ENCODE assay signal across 8 mouse cellular contexts in genomic region chr8:122720811-122721640, GRCm38 (mm10). TPM values are rescaled to one million over a fixed set of nuclear protein-coding genes. Genes with fewer than 3 reads are reported as not detected.
DNase-seq lines count a peak whose midpoint lies in the region; ATAC-seq and TF ChIP-seq lines count a peak whose summit lies in the region.

No protein-coding gene starts in this region.

- no peaks in the 10 kb centered on the region for H3K9me3 ChIP-seq in intestine, embryonic 15.5 days
- H3K9me3 ChIP-seq in intestine, postnatal 0 days (ENCODE audit: control insufficient read depth) = no peaks in the 10 kb centered on the region
- no peaks in the 10 kb centered on the region for H3K9me3 ChIP-seq in hindbrain, embryonic 10.5 days

- peak; percentile 69 to 76 for DNase-seq in cerebellum, postnatal 14 days
- no peak for DNase-seq in hindbrain, embryonic 10.5 days (ENCODE audit: low spot score)
- peak; percentile 57 for DNase-seq in lung, postnatal 36 days
- peak; percentile 67 to 76 for DNase-seq in thymus, adult 18-20 months

- 0 out of 2 replicates have a peak, but pooled peaks cover 7% of the 10 kb centered on the region for H3K4me1 ChIP-seq in intestine, embryonic 15.5 days (replicated peaks)
- H3K4me1 ChIP-seq in intestine, postnatal 0 days (replicated peaks; ENCODE audit: control insufficient read depth, insufficient read depth, low read length) = no peaks in the 10 kb centered on the region
- H3K4me1 ChIP-seq in hindbrain, embryonic 10.5 days (replicated peaks) = peaks cover 32% of the 10 kb centered on the region

- WGBS in intestine, embryonic 15.5 days = 66% methylated on average over 14 of the region's 14 CpGs
- 62% methylated on average over 14 of the region's 14 CpGs for WGBS in intestine, postnatal 0 days
- 68% methylated on average over 14 of the region's 14 CpGs for WGBS in hindbrain, embryonic 10.5 days

- TF ChIP-seq CTCF in intestine, postnatal 0 days (IDR thresholded peaks at IDR 0.05; ENCODE audit: low read depth) = no peak

- H3K4me2 ChIP-seq in intestine, embryonic 15.5 days (replicated peaks) = peak overlapping the region; percentile 35; the same call in 1 of the 2 replicates
- no peak overlapping the region for H3K4me2 ChIP-seq in intestine, postnatal 0 days (replicated peaks; ENCODE audit: low read depth)

- H3K27ac ChIP-seq in intestine, embryonic 15.5 days = no peak overlapping the region
- no peak overlapping the region for H3K27ac ChIP-seq in intestine, postnatal 0 days (ENCODE audit: low read depth, low read length)
- peak overlapping the region; percentile 66 for H3K27ac ChIP-seq in hindbrain, embryonic 10.5 days

- H3K4me3 ChIP-seq in intestine, embryonic 15.5 days (replicated peaks) = no peak overlapping the region
- no peak overlapping the region for H3K4me3 ChIP-seq in intestine, postnatal 0 days (ENCODE audit: low read depth, low read length)
- no peak overlapping the region for H3K4me3 ChIP-seq in hindbrain, embryonic 10.5 days

- no peaks in the 10 kb centered on the region for H3K36me3 ChIP-seq in intestine, embryonic 15.5 days
- H3K36me3 ChIP-seq in intestine, postnatal 0 days (ENCODE audit: control insufficient read depth, insufficient read depth) = no peaks in the 10 kb centered on the region
- no peaks in the 10 kb centered on the region for H3K36me3 ChIP-seq in hindbrain, embryonic 10.5 days

- H3K9ac ChIP-seq in intestine, embryonic 15.5 days = no peak overlapping the region
- no peak overlapping the region for H3K9ac ChIP-seq in intestine, postnatal 0 days (ENCODE audit: low read depth, low read length)

- H3K27me3 ChIP-seq in intestine, embryonic 15.5 days (replicated peaks) = peaks cover 27% of the 10 kb centered on the region
- H3K27me3 ChIP-seq in intestine, postnatal 0 days (replicated peaks; ENCODE audit: control insufficient read depth, insufficient read depth, low read length) = peaks cover 24% of the 10 kb centered on the region
- peaks cover 59% of the 10 kb centered on the region for H3K27me3 ChIP-seq in hindbrain, embryonic 10.5 days (ENCODE audit: insufficient read depth, poor library complexity, severe bottlenecking)

- 0 out of 2 replicates have a peak, but pooled peaks have one; percentile 21 for ATAC-seq in intestine, embryonic 15.5 days
- ATAC-seq in intestine, postnatal 0 days = no peak
- no peak for ATAC-seq in inflammation-experienced regulatory T-cells, adult 6 months
- ATAC-seq in activated CD4-positive, CD25-positive, alpha-beta regulatory T cell, adult 4 months = no peak

RNA-seq across cellular contexts. Expression of gene Cbfa2t3, which starts 22.1 kb away (rescaled TPM):
- 4.6 and 4.7 TPM in 2 replicates for polyA plus RNA-seq in intestine, embryonic 15.5 days (2015; fragmentation: Nextera tagmentation; extraction: Ambion mirVana)
- 5.9 and 7.6 TPM in 2 replicates for polyA plus RNA-seq in intestine, postnatal 0 days (2015; fragmentation: Nextera tagmentation; extraction: Ambion mirVana)
- 2.2 and 5.4 TPM in 2 replicates for polyA plus RNA-seq in hindbrain, embryonic 10.5 days (2016; fragmentation: Nextera tagmentation; extraction: Ambion mirVana)
- polyA plus RNA-seq in inflammation-experienced regulatory T-cells, adult 6 months (2017; shearing (Covaris generic)) = under 1 TPM; 0.31 to 0.54 (median 0.52) TPM
- under 1 TPM; 0.08 to 0.28 TPM for polyA plus RNA-seq in activated CD4-positive, CD25-positive, alpha-beta regulatory T cell, adult 4 months (2017; shearing (Covaris generic))

RNA-seq across cellular contexts. Expression of gene Acsf3, which starts 54.3 kb away (rescaled TPM):
- 21.8 and 24.6 TPM in 2 replicates for polyA plus RNA-seq in intestine, embryonic 15.5 days (2015; fragmentation: Nextera tagmentation; extraction: Ambion mirVana)
- polyA plus RNA-seq in intestine, postnatal 0 days (2015; fragmentation: Nextera tagmentation; extraction: Ambion mirVana) = 22.8 and 22.9 TPM in 2 replicates
- polyA plus RNA-seq in hindbrain, embryonic 10.5 days (2016; fragmentation: Nextera tagmentation; extraction: Ambion mirVana) = 16.5 and 18.0 TPM in 2 replicates
- 10 to 100 TPM in 1 of 3 experiments, 1 to 10 TPM in 2; 7.8 to 10.1 (median 9.2) TPM for polyA plus RNA-seq in inflammation-experienced regulatory T-cells, adult 6 months (2017; shearing (Covaris generic))
- 10 to 100 TPM in 1 of 2 experiments, 1 to 10 TPM in 1; 8.0 to 10.2 TPM for polyA plus RNA-seq in activated CD4-positive, CD25-positive, alpha-beta regulatory T cell, adult 4 months (2017; shearing (Covaris generic))
